Mouse (Mus musculus): Measurements from ENCODE around the gene Dgat2. TPM values are rescaled to one million over a fixed set of nuclear protein-coding genes. Genes with fewer than 3 reads are reported as not detected.

Dgat2 gene
- polyA plus RNA-seq, 1 experiment from 2014 or later = 137 TPM

- H3K4me3 ChIP-seq (replicated peaks) = no peak overlapping the region
- WGBS (ENCODE audit: insufficient replicate concordance) = 51% methylated on average over 8 of the region's 8 CpGs
- H3K27ac ChIP-seq (replicated peaks) = no peak overlapping the region
These were observed 32.9 kb upstream of the Dgat2 start for GRCm38 (mm10) chr7:99215347-99215855.

DNA sequence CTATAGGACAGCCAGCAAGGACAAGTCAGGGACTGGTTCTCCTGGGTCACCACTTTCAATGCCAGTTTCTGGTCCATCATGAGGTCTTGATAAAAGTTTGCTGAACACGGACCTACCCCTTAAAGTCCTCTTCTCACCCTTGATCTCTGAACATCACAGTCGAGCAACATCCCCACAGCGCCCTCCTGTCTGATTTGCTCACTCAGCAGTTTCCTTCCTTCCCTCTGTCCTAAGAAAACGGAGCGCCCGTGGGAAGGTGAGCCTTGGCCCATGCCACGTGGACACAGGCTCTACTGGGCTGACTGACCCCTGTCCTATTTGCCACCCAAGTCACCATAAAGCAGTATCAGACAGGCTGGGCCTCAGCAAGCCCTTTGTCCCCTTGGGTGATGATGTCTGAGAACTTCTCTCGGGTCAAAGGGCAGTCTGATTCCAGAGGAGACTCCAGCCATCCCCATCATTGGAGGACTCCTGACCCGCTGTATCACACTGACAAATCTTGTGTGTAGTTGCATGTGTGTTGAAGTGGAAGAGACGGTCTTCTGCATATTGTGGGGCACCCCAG is 32.2 kb upstream of the Dgat2 start:
- 60% methylated on average over 10 of the region's 10 CpGs for WGBS (ENCODE audit: insufficient replicate concordance)
- H3K4me2 ChIP-seq = no peak overlapping the region
- no peak overlapping the region for H3K9ac ChIP-seq
- H3K36me3 ChIP-seq (replicated peaks) = no peaks in the 10 kb centered on the region
- ATAC-seq (ENCODE audit: insufficient read depth) = no peak
- no peaks in the 10 kb centered on the region for H3K9me3 ChIP-seq (replicated peaks)
- no peak overlapping the region for H3K27ac ChIP-seq (replicated peaks)
- H3K4me3 ChIP-seq (replicated peaks) = no peak overlapping the region
- H3K4me1 ChIP-seq (replicated peaks) = peaks cover 26% of the 10 kb centered on the region
- H3K27me3 ChIP-seq = no peaks in the 10 kb centered on the region

More at GRCm38 (mm10) chr7:99215347-99215855, 32.9 kb upstream of the Dgat2 start:
- Histone ChIP-seq H3K4me2 (no peak overlapping the region), H3K36me3 (replicated peaks) (no peaks in the 10 kb centered on the region), H3K4me1 (replicated peaks) (peaks cover 26% of the 10 kb centered on the region), H3K27me3 (no peaks in the 10 kb centered on the region), H3K9me3 (replicated peaks) (no peaks in the 10 kb centered on the region), H3K9ac (no peak overlapping the region)
- ATAC-seq (ENCODE audit: insufficient read depth) = peak; percentile 26; the same call in 1 of the 2 replicates

DNA sequence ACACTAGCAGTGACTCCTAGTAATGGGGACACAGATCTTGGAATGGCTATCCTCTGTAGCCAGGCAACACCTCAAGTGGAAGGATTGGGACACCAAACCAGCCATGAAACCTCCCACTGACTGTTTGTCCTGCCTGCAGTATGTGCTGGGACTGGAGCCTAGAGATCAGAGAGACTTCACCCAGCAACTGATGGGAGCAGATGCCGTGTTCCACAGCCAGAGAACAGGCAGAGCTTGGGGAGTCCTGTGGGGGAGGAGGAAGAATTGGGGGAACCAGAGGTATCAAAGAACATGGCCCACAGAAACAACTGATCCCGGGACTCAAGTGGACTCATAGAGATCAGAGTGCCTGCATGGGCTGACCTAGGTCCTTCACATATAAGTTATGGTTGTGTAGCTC is 31.2 kb upstream of the Dgat2 start:
- Histone ChIP-seq H3K36me3 (replicated peaks) (no peaks in the 10 kb centered on the region), H3K4me1 (replicated peaks) (peaks cover 26% of the 10 kb centered on the region), H3K9me3 (replicated peaks) (no peaks in the 10 kb centered on the region), H3K27me3 (no peaks in the 10 kb centered on the region), H3K4me3 (replicated peaks) (no peak overlapping the region), H3K27ac (replicated peaks) (no peak overlapping the region), H3K9ac (no peak overlapping the region), H3K4me2 (no peak overlapping the region)
- no peak for ATAC-seq (ENCODE audit: insufficient read depth)
- 54% methylated on average over 2 of the region's 2 CpGs for WGBS (ENCODE audit: insufficient replicate concordance)

GRCm38 (mm10) chr7:99213056-99213455 is 30.5 kb upstream of the Dgat2 start:
- no peaks in the 10 kb centered on the region for H3K27me3 ChIP-seq
- no peaks in the 10 kb centered on the region for H3K9me3 ChIP-seq (replicated peaks)
- H3K27ac ChIP-seq (replicated peaks) = no peak overlapping the region
- ATAC-seq (ENCODE audit: insufficient read depth) = no peak
- H3K9ac ChIP-seq = no peak overlapping the region
- 59% methylated on average over 1 of the region's 1 CpGs for WGBS (ENCODE audit: insufficient replicate concordance)
- no peak overlapping the region for H3K4me3 ChIP-seq (replicated peaks)
- H3K4me2 ChIP-seq = no peak overlapping the region
- H3K36me3 ChIP-seq (replicated peaks) = no peaks in the 10 kb centered on the region
- peaks cover 26% of the 10 kb centered on the region for H3K4me1 ChIP-seq (replicated peaks)

DNA sequence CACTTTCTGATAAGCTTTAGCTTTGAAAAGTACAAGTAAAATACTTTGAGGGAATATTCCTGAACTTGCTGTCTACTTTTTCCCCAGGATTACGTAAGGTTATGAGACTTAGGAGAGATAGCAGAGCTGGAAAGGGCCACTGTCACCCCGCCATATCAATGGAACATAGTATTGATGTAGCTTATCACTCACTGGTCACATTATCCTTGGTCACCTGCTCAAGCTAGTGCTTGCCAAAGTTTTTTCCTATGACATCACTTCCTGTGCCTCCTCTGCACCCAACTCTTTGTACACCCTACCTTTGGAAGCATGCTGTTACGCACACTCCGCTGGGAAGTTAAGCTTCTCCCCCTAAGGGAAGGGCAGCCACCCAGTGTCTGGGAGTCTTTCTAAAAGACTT is 26.2 kb upstream of the Dgat2 start:
- no peak overlapping the region for H3K27ac ChIP-seq (replicated peaks)
- H3K9me3 ChIP-seq (replicated peaks) = no peaks in the 10 kb centered on the region
- H3K36me3 ChIP-seq (replicated peaks) = no peaks in the 10 kb centered on the region
- WGBS (ENCODE audit: insufficient replicate concordance) = 79% methylated on average over 4 of the region's 4 CpGs
- no peaks in the 10 kb centered on the region for H3K27me3 ChIP-seq
- no peak overlapping the region for H3K4me3 ChIP-seq (replicated peaks)
- H3K4me1 ChIP-seq (replicated peaks) = peaks cover 17% of the 10 kb centered on the region
- no peak for ATAC-seq (ENCODE audit: insufficient read depth)
- no peak overlapping the region for H3K4me2 ChIP-seq
- H3K9ac ChIP-seq = no peak overlapping the region

GRCm38 (mm10) chr7:99206364-99206763 is 23.8 kb upstream of the Dgat2 start:
- WGBS (ENCODE audit: insufficient replicate concordance) = 51% methylated on average over 7 of the region's 7 CpGs
- Histone ChIP-seq H3K27ac (replicated peaks) (no peak overlapping the region), H3K4me1 (replicated peaks) (peaks cover 26% of the 10 kb centered on the region), H3K36me3 (replicated peaks) (no peaks in the 10 kb centered on the region), H3K27me3 (no peaks in the 10 kb centered on the region), H3K4me2 (no peak overlapping the region), H3K9ac (no peak overlapping the region), H3K9me3 (replicated peaks) (no peaks in the 10 kb centered on the region), H3K4me3 (replicated peaks) (no peak overlapping the region)
- peak; percentile 64 for ATAC-seq (ENCODE audit: insufficient read depth)

DNA sequence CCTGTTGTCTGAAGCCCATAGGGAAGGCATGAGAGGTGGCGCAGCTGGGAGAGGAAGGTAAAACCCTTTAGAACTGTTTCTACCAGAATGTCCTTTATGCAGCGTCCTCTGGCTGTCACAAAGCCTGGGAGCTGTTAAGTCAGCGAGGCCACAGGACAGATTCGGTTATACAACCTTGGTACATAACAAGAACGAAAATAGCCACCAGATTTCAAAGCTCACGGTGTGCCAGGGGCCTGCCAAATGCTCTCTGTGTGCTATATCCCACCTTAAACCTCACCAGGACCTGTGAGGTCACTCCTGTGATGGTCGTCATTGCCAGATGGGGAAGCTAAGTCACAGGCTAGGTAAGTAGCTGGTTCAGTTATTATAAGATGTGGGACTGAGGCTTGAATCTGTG is 19.6 kb upstream of the Dgat2 start:
- no peak overlapping the region for H3K4me2 ChIP-seq
- H3K27me3 ChIP-seq = no peaks in the 10 kb centered on the region
- no peak overlapping the region for H3K4me3 ChIP-seq (replicated peaks)
- no peak overlapping the region for H3K27ac ChIP-seq (replicated peaks)
- H3K36me3 ChIP-seq (replicated peaks) = no peaks in the 10 kb centered on the region
- no peaks in the 10 kb centered on the region for H3K9me3 ChIP-seq (replicated peaks)
- no peak overlapping the region for H3K9ac ChIP-seq
- H3K4me1 ChIP-seq (replicated peaks) = peaks cover 45% of the 10 kb centered on the region
- WGBS (ENCODE audit: insufficient replicate concordance) = 58% methylated on average over 7 of the region's 7 CpGs
- ATAC-seq (ENCODE audit: insufficient read depth) = no peak

- 33% methylated on average over 4 of the region's 4 CpGs for WGBS (ENCODE audit: insufficient replicate concordance)
- no peak overlapping the region for H3K4me2 ChIP-seq
- ATAC-seq (ENCODE audit: insufficient read depth) = no peak; the same call in 1 of the 2 replicates
- H3K4me1 ChIP-seq (replicated peaks) = peaks cover 38% of the 10 kb centered on the region
- H3K9ac ChIP-seq = no peak overlapping the region
- H3K27ac ChIP-seq (replicated peaks) = no peak overlapping the region
- H3K36me3 ChIP-seq (replicated peaks) = no peaks in the 10 kb centered on the region
- H3K27me3 ChIP-seq = no peaks in the 10 kb centered on the region
- no peaks in the 10 kb centered on the region for H3K9me3 ChIP-seq (replicated peaks)
- H3K4me3 ChIP-seq (replicated peaks) = no peak overlapping the region
These were observed 17.8 kb upstream of the Dgat2 start for GRCm38 (mm10) chr7:99200290-99200689.

DNA sequence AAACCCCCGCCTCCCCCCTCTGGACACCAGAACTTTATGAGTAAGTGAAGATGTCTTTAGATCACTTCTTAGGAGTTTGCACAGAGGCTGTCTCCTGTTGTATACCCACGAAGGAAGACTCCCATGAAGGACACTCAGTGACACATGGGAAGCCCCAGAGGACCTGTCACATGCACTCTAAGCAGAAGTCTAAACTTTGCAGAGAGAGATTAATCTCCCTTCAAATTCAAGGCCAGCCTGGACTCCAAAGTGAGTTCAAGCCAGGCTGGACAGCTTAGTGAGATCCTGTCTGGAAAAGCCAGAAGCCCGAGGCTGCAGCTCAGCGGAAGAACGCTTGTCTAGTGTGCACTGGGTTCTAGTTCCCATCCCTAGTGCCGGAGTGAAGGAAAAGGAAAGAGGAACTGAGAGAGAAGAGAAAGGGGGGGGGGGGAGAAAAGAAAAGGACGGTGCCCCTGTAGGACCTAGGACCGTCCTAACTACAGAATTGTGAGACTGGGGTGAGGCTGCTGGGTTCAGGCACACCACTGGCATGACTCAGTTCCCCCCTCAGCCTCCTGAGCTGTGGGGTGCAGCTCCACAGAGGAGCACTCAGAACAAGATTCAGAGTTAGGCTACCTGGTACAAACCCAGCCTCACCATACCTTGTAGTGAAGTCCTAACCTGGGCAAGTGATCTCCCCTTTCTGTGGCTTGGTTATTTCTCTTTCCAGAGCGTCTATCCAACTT is 17.1 kb upstream of the Dgat2 start:
- no peak for ATAC-seq (ENCODE audit: insufficient read depth)
- 43% methylated on average over 9 of the region's 9 CpGs for WGBS (ENCODE audit: insufficient replicate concordance)

DNA sequence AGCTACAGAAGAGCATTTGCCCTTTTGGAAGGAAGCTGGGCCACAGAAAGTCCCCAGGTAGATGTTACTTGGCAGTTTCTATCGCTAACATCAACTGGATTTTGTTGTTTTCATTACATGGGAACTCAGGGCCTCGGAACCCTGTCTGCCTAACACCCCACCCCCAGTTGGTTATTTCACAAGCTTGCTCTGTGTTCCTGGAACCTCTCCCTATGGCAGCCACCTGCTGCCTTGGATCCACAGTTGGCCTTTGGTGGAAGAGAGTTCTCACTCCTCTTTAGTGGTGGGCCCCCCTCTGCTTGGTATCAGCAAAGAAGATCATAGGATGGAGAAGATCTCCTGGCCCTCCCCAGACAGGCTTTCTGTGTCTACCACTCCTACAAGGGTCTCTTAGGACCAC is 16.3 kb upstream of the Dgat2 start:
- no peak overlapping the region for H3K27ac ChIP-seq (replicated peaks)
- no peaks in the 10 kb centered on the region for H3K9me3 ChIP-seq (replicated peaks)
- peaks cover 29% of the 10 kb centered on the region for H3K4me1 ChIP-seq (replicated peaks)
- no peaks in the 10 kb centered on the region for H3K27me3 ChIP-seq
- H3K9ac ChIP-seq = no peak overlapping the region
- H3K4me2 ChIP-seq = no peak overlapping the region
- no peak overlapping the region for H3K4me3 ChIP-seq (replicated peaks)
- ATAC-seq (ENCODE audit: insufficient read depth) = no peak
- H3K36me3 ChIP-seq (replicated peaks) = no peaks in the 10 kb centered on the region
- WGBS (ENCODE audit: insufficient replicate concordance) = 60% methylated on average over 2 of the region's 2 CpGs

More for the DNA sequence above, 17.1 kb upstream of the Dgat2 start:
- Histone ChIP-seq H3K4me3 (replicated peaks) (no peak overlapping the region), H3K27me3 (no peaks in the 10 kb centered on the region), H3K9ac (no peak overlapping the region), H3K36me3 (replicated peaks) (no peaks in the 10 kb centered on the region), H3K27ac (replicated peaks) (no peak overlapping the region), H3K9me3 (replicated peaks) (no peaks in the 10 kb centered on the region), H3K4me2 (no peak overlapping the region), H3K4me1 (replicated peaks) (peaks cover 32% of the 10 kb centered on the region)

- WGBS (ENCODE audit: insufficient replicate concordance) = 39% methylated on average over 2 of the region's 2 CpGs
- Histone ChIP-seq H3K4me2 (no peak overlapping the region), H3K27ac (replicated peaks) (no peak overlapping the region), H3K4me1 (replicated peaks) (peaks cover 13% of the 10 kb centered on the region), H3K4me3 (replicated peaks) (no peak overlapping the region), H3K9me3 (replicated peaks) (no peaks in the 10 kb centered on the region), H3K36me3 (replicated peaks) (no peaks in the 10 kb centered on the region), H3K9ac (no peak overlapping the region), H3K27me3 (no peaks in the 10 kb centered on the region)
- no peak for ATAC-seq (ENCODE audit: insufficient read depth)
These were observed 12.0 kb upstream of the Dgat2 start for GRCm38 (mm10) chr7:99194511-99194910.
